Mouse (Mus musculus) lung, postnatal 0 days (tissue): ENCODE data around the gene Gstm4.

Experiments
- CTCF ChIP-seq: IDR thresholded peaks from 2 replicates; pipeline ENCODE4 v1.5.1; 2016; ENCODE audit warnings: antibody characterized with exemption, mild to moderate bottlenecking
- EP300 ChIP-seq: IDR thresholded peaks from 2 replicates; pipeline ENCODE4 v1.6.1; 2016; ENCODE audit warnings: antibody characterized with exemption, mild to moderate bottlenecking, control low read depth

- no peak for TF ChIP-seq CTCF
- no peak for TF ChIP-seq EP300
These were observed 22.8 kb upstream of the Gstm4 start for GRCm38 (mm10) chr3:108067370-108067934.
